Mouse (Mus musculus) cerebellum, adult 2 months (tissue): Measurements from ENCODE around the gene Tbck.

Experiments
- CTCF ChIP-seq: fragments of 200-500 bp; IDR thresholded peaks from 2 replicates; pipeline ENCODE4 v1.5.1; 2011; ENCODE audit warnings: low read depth, mild to moderate bottlenecking, control low read depth, low read length, moderate library complexity, borderline replicate concordance; ENCODE audit not compliant: insufficient read depth
- POLR2A ChIP-seq: fragments of 200-500 bp; IDR thresholded peaks from 2 replicates; pipeline ENCODE4 v1.6.1; 2011; ENCODE audit warnings: low read length, control low read depth, borderline replicate concordance; ENCODE audit not compliant: insufficient read depth

DNA sequence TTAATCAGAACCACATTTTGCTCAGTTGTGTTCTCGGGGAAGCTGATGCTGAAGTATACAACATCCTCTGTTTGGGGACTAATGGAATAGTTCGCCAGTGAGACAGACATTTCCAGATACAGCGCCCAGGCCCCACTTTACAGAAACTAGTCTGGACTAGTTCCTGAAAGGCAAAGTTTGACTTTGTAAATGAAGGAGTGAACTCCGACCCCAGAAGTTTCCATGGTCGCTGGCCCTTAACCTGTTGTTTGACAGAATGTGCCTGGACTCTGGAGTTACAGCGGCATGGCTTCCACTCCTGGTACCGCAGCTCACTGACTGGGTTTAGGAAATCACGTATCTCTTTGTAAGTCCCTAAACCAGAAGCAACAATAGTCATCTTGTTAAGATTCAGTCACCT is 176.9 kb downstream of the Tbck start:
- TF ChIP-seq CTCF (no peak), POLR2A (no peak)
